Mouse (Mus musculus) C2C12 (cell line): ENCODE results near the gene Sall1.

Experiments used
- CTCF ChIP-seq: IDR thresholded peaks from one replicate; pipeline ENCODE4 v1.5.1; 2011; ENCODE audit not compliant: control insufficient read depth, insufficient read depth, insufficient read length
- MYOD1 ChIP-seq: IDR thresholded peaks from one replicate; pipeline ENCODE4 v1.6.1; 2011; ENCODE audit warnings: low read depth; ENCODE audit not compliant: control insufficient read depth, insufficient read length
- USF1 ChIP-seq: IDR thresholded peaks from one replicate; pipeline ENCODE4 v1.6.1; 2011; ENCODE audit warnings: low read depth, mild to moderate bottlenecking, control low read depth, moderate library complexity

GRCm38 (mm10) chr8:89042118-89042460, 1.9 kb downstream of the Sall1 start:
- TF ChIP-seq MYOD1 (no peak), CTCF (no peak), USF1 (no peak)
